Comparison of ENCODE assay signal across 7 mouse cellular contexts in the genomic region with DNA sequence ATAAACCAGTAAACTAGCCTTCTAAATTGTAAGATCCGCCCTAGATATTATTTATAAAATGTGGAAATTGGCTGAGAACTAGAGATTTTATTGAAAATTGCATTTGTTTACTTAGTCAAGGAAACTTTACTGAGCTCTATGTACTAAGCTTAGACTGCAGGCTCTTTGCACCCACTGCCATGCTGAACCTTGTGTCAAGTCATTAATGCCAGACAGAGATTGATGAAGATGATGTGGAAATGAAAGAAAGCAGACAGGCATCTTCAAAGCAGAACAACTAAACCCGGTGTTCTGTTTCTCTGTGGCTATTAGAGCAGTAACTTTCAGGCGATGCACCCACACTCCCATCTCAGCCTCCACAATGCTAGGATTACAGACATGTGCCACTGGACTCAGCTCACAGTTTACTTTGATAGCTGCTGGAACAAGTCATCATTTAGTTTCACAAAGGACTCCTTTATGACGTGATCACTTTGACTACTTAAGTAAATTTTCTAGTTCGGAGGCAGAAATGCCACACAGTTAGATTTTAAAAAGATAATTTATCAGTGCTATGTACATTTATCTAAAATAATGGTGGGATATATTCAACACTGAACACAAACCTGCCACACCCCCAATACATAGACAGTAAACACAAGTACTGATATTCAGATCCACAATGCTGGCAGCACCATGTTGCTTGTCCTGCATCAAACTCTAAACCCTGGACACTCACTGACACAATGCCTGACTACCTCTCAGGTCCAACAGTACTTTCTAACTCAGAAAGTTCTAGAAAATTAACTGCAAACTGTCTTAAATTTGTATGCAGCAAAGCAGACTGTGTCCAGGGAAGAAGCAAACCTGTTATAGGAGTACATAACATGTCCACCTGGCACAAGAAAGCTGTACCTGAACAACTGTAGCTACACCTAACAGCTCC.
DNase-seq lines count a peak whose midpoint lies in the region; ATAC-seq and TF ChIP-seq lines count a peak whose summit lies in the region.

No protein-coding gene starts in this region.

- peaks cover 12% of the 10 kb centered on the region for H3K4me1 ChIP-seq in lung, embryonic 15.5 days
- H3K4me1 ChIP-seq in embryonic fibroblast, embryonic 13.5 days (ENCODE audit: control insufficient read depth, insufficient read depth, low read length), result no peaks in the 10 kb centered on the region; the same call in 1 of the 2 replicates
- peaks cover 22% of the 10 kb centered on the region for H3K4me1 ChIP-seq in limb, embryonic 10.5 days
- H3K4me1 ChIP-seq in neural tube, embryonic 15.5 days, result peaks cover 24% of the 10 kb centered on the region

- H3K4me2 ChIP-seq in lung, embryonic 15.5 days, result peak overlapping the region; percentile 54
- peak overlapping the region; percentile 60 for H3K4me2 ChIP-seq in neural tube, embryonic 15.5 days

- peak overlapping the region; percentile 55 for H3K4me3 ChIP-seq in lung, embryonic 15.5 days
- peak overlapping the region; percentile 89 for H3K4me3 ChIP-seq in embryonic fibroblast, embryonic 13.5 days (ENCODE audit: insufficient read depth, low read length)
- peak overlapping the region; percentile 60 for H3K4me3 ChIP-seq in limb, embryonic 10.5 days
- peak overlapping the region; percentile 57 for H3K4me3 ChIP-seq in neural tube, embryonic 15.5 days (replicated peaks)

- TF ChIP-seq CTCF in embryonic fibroblast, embryonic 13.5 days (IDR thresholded peaks at IDR 0.05; ENCODE audit: borderline replicate concordance, insufficient read depth, low read length), result no peak

- no peak for TF ChIP-seq POLR2A in embryonic fibroblast, embryonic 13.5 days (IDR thresholded peaks at IDR 0.05; ENCODE audit: low read depth, low read length)

- no peak overlapping the region for H3K27ac ChIP-seq in lung, embryonic 15.5 days
- peak overlapping the region; percentile 24; the same call in 1 of the 2 replicates for H3K27ac ChIP-seq in embryonic fibroblast, embryonic 13.5 days (ENCODE audit: insufficient read depth, low read length)
- peak overlapping the region; percentile 89 for H3K27ac ChIP-seq in limb, embryonic 10.5 days
- no peak overlapping the region for H3K27ac ChIP-seq in neural tube, embryonic 15.5 days (replicated peaks)

- H3K27me3 ChIP-seq in lung, embryonic 15.5 days, result no peaks in the 10 kb centered on the region
- no peaks in the 10 kb centered on the region for H3K27me3 ChIP-seq in limb, embryonic 10.5 days (ENCODE audit: low read depth, poor library complexity, severe bottlenecking)
- H3K27me3 ChIP-seq in neural tube, embryonic 15.5 days (replicated peaks), result no peaks in the 10 kb centered on the region

- 38% methylated on average over 5 of the region's 5 CpGs for WGBS in lung, embryonic 15.5 days
- WGBS in limb, embryonic 10.5 days, result 35% methylated on average over 5 of the region's 5 CpGs
- WGBS in neural tube, embryonic 15.5 days, result 50% methylated on average over 5 of the region's 5 CpGs

- DNase-seq in lung, postnatal 4 days, result no peak
- no peak for DNase-seq in limb, embryonic 10.5 days (ENCODE audit: low spot score)
- no peak for DNase-seq in c-Kit-positive CD71-positive TER-119-positive erythroid progenitor cells, embryonic 14.5 days (ENCODE audit: low spot score)
- no peak for DNase-seq in right cerebral cortex, postnatal 25 days

- peak overlapping the region; percentile 15; the same call in 1 of the 2 replicates for H3K9ac ChIP-seq in lung, embryonic 15.5 days
- peak overlapping the region; percentile 43 for H3K9ac ChIP-seq in neural tube, embryonic 15.5 days (replicated peaks)

- peaks cover 6% of the 10 kb centered on the region; the same call in 1 of the 2 replicates for H3K36me3 ChIP-seq in lung, embryonic 15.5 days
- peaks cover 21% of the 10 kb centered on the region for H3K36me3 ChIP-seq in limb, embryonic 10.5 days
- H3K36me3 ChIP-seq in neural tube, embryonic 15.5 days, result peaks cover 9% of the 10 kb centered on the region

- H3K9me3 ChIP-seq in lung, embryonic 15.5 days, result no peaks in the 10 kb centered on the region
- H3K9me3 ChIP-seq in limb, embryonic 10.5 days (replicated peaks), result no peaks in the 10 kb centered on the region
- no peaks in the 10 kb centered on the region for H3K9me3 ChIP-seq in neural tube, embryonic 15.5 days (replicated peaks)

- no peak for ATAC-seq in lung, embryonic 15.5 days (ENCODE audit: borderline replicate concordance, extremely low read depth, low FRiP score, low TSS enrichment)
- 0 out of 2 replicates have a peak, but pooled peaks have one; percentile 35 for ATAC-seq in neural tube, embryonic 15.5 days (ENCODE audit: low FRiP score)

Comparison
In these comparisons a context has a peak if more than half of its experiments do, and no peak if none do; other contexts are left out.
1. H3K27ac ChIP-seq: peak in embryonic fibroblast, embryonic 13.5 days (single experiment) and limb, embryonic 10.5 days (single experiment); none in lung, embryonic 15.5 days (single experiment) and neural tube, embryonic 15.5 days (single experiment).
2. Peak in every context shown above with its lines, with median percentiles within 50 percentile points of each other: H3K4me3 ChIP-seq.